Mouse (Mus musculus) v-Abl transformed pro-B cells (cell line): ENCODE data around the gene Gm20481.

Experiments used
- in situ Hi-C, 2 experiments: fragments of 400-800 bp; cut with MboI; formaldehyde crosslinking; loops; one replicate each; pipeline ENCODE4 v1.15.1; 2025; ENCODE audit not compliant: unreplicated experiment in 2 of 2

Gm20481 gene

DNA sequence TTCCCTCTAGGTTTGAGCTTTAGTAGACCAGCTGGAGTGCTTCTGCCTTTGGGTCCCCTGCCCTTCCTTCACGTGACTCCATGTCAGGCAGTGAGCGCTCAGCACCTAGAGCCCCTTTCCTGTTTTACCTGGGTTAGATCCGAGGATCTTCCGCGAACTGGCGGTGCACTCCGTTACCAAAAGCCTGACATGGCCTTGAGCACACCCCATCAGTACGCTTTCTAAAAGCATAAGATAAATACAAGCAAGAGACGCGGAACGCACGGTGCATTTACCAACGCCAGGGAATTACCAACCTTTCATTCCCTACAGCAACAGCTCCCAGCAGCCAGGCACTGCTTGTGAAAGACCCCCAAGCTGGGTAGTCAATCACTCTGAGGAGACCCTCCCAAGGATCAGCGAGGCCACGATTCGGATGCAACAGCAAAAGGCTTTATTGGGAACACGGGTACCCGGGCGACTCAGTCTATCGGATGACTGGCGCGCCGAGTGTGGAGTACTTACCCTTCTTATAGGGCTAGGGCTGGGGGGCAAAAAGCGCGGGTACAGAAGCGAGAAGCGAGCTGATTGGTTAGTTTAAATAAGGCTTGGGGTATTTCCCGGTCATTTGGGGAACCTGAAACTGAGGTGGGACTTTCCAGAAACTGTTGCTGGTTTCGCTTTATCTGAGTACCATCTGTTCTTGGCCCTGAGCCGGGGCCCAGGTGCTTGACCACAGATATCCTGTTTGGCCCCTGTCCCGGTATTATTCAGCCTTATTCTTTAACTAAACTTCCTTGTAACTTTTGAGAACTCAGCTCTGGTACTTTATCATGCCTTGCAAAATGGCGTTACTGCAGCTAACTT is 30.4 kb downstream of the Gm20481 start:
- in situ Hi-C loops: loop anchor here in 1 of 2 experiments (10.0 kb wide), 1 partner anchor 235 kb away; the partner anchor contains the start of genes Atp6v1g2 and Nfkbil1

GRCm38 (mm10) chr17:35000717-35001451 is 31.2 kb downstream of the Gm20481 start, which contains the start of gene Vars:
Vars (plus strand) TSS chr17:35000987.
- in situ Hi-C loops: loop anchor here in 1 of 2 experiments (10.0 kb wide), 1 partner anchor 234 kb away; the partner anchor contains the start of genes Atp6v1g2 and Nfkbil1

DNA sequence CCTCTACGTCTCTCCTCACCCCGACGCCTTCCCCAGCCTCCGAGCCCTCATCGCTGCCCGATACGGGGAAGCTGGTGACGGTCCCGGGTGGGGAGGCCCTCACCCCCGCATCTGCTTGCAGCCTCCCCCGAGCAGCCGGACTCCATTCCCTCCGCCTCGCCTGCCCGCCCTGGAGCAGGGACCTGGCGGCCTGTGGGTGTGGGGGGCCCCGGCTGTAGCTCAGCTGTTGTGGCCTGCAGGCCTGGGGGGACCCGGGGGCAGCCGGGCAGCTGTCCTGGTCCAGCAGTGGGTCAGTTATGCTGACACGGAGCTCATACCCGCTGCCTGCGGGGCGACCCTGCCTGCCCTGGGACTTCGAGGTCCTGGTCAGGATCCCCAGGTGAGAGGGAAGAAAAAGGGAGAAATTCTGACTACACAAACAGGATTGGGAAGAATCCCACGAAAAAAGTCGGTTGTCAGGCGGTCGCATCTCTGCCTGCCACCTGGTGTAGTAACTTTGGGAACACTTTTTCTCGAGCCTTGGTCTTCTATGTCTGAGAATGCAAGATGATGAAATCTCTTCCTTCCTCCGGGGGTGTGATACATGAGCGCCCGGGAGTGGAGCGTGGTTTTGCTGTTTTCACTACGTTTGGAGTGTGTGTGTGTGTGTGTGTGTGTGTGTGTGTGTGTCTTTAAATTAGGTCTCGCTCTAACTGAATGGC is 31.9 kb downstream of the Gm20481 start:
- in situ Hi-C loops: loop anchor here in 1 of 2 experiments (10.0 kb wide), 1 partner anchor 233 kb away; the partner anchor contains the start of genes Atp6v1g2 and Nfkbil1

DNA sequence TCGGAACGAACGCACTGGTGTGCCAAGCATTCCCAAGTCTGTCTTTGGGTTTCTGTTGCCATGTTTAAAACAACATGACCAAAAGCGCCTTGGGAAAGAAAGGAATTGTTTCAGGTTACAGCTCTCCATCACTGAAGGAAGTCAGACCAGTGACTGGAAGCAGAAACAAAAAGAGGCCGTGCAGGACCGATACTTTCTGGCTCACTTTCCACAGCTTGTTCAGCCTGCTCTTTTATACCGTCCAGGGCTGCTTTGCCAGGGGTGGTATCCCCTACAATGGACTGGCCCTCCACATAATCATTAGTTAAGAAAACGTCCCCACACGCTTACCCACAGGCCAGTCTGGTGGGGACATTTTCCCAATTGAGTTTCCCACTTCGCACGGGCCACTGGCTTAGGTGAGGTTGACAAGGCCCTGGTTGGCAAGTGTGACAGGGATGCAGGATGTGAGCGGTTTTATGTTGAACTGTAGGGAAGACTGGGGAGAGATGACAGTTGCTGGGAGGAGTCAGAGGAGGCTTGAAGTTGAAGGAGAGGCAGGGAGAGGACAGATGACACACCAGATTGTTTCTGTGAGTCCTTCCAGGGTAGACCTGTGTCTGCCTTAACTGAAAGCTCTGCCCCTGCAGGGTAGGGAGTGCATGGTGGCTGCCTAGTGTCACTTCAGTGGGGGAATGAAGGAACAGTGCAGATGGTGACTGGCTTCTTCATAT is 32.6 kb downstream of the Gm20481 start:
- in situ Hi-C loops: loop anchor here in 1 of 2 experiments (10.0 kb wide), 1 partner anchor 232 kb away; the partner anchor contains the start of genes Atp6v1g2 and Nfkbil1

- in situ Hi-C loops: loop anchor here in 1 of 2 experiments (10.0 kb wide), 1 partner anchor 232 kb away; the partner anchor contains the start of genes Atp6v1g2 and Nfkbil1
These were observed 33.5 kb downstream of the Gm20481 start for GRCm38 (mm10) chr17:35003022-35003838.

DNA sequence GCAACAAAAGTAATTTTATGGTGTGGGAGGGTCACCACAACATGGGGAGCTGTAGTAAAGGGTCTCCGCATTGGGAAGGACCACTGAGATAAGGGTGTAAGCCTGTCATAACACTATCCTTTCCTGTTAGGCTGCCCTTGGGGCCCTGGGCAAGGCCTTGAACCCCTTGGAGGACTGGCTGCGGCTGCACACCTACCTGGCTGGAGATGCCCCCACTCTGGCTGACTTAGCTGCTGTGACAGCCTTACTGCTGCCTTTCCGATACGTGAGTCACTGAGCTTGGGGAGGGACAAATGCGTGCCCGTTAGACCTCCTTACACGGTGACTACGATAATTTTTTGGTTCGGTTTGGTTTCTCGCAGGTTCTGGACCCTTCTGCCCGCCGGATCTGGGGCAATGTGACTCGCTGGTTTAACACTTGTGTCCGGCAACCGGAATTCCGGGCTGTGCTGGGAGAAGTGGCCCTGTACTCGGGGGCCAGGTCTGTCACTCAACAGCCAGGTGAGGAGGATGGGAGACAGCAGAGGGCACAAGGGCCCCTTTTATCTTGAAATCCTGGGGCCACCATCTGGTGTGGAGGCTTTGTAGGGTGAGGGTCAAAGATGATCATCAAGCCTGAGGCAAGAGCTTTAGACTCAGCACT is 34.5 kb downstream of the Gm20481 start:
- in situ Hi-C loops: loop anchor here in 1 of 2 experiments (10.0 kb wide), 1 partner anchor 231 kb away; the partner anchor contains the start of genes Atp6v1g2 and Nfkbil1

- in situ Hi-C loops: loop anchor here in 1 of 2 experiments (10.0 kb wide), 1 partner anchor 230 kb away; the partner anchor contains the start of genes Atp6v1g2 and Nfkbil1
These were observed 35.4 kb downstream of the Gm20481 start for GRCm38 (mm10) chr17:35005158-35005557.

- in situ Hi-C loops: loop anchor here in 1 of 2 experiments (10.0 kb wide), 1 partner anchor 229 kb away; the partner anchor contains the start of genes Atp6v1g2 and Nfkbil1
These were observed 36.2 kb downstream of the Gm20481 start for GRCm38 (mm10) chr17:35005902-35006301.

DNA sequence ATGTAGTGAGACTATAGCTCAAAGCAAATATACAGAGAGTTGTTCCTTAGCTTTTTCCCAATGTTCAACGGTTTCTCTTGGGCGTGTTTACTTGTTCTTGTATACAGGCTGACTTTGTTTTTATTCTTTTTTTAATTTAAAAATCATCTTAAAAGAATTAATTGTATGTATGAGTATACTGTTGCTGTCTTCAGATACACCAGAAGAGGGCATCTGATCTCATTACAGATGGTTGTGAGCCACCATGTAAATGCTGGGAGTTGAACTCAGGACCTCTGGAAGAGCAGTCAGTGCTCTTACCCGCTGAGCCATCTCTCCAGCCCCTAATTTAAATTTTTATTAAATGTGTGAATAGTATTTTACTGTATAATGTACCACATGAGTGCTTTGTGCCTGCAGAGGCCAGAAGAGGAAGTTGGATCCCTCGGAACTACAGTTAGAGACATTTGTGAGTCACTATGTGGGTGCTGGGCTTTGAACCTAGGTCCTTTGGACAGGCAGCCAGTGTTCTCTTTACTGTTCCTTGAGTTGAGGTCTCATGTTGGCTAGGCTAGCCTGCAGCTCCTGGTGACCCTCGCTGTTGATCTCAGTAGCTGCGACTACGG is 37.8 kb downstream of the Gm20481 start:
- in situ Hi-C loops: loop anchor here in 1 of 2 experiments (10.0 kb wide), 1 partner anchor 227 kb away; the partner anchor contains the start of genes Atp6v1g2 and Nfkbil1

DNA sequence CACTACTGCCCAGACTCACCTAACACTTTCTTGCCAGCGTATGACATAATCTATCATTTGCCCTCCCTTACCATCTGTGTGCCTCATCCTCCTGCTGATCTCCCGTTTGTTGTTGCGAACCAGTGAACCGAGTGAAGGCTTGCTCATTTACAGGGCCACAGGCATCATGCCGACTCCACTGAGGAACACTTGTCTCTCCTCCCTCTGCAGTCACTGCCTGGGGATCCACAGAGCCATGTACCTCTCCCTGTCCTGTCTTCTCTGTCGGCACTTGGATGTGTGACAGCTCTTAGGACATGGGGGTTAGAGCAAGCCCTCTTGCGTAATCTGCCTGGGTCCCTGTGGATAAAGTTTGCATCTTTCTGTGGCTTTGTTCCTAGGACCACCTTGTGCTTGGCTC is 39.9 kb downstream of the Gm20481 start:
- in situ Hi-C loops: loop anchor here in 1 of 2 experiments (10.0 kb wide), 1 partner anchor 225 kb away; the partner anchor contains the start of genes Atp6v1g2 and Nfkbil1

GRCm38 (mm10) chr17:35011440-35011839 is 41.7 kb downstream of the Gm20481 start:
- in situ Hi-C loops: no loop called here

GRCm38 (mm10) chr17:35012430-35012829 is 42.7 kb downstream of the Gm20481 start:
- in situ Hi-C loops: no loop called here

DNA sequence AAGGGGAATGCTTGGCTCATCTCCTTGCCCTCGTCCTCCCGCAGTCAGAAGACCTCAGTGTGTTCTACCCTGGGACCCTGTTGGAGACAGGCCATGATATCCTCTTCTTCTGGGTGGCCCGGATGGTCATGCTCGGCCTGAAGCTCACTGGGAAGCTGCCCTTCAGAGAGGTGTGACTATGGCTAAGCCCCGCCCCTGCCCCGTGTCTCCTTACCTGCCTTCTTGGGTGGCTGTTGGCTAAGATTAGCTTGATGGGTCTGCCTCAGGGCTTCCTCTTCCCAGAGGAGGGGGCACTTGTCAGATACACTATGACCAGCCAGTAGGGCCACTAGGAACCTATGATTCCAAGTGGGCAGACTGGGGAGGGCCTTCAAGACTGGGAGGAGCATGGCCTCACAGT is 43.5 kb downstream of the Gm20481 start:
- in situ Hi-C loops: no loop called here

- in situ Hi-C loops: no loop called here
These were observed 45.6 kb downstream of the Gm20481 start for GRCm38 (mm10) chr17:35015296-35015695.

- in situ Hi-C loops: no loop called here
These were observed 46.7 kb downstream of the Gm20481 start, which contains the start of gene Vwa7 for GRCm38 (mm10) chr17:35016376-35016775. Vwa7 (plus strand) TSS chr17:35016579.

- in situ Hi-C loops: no loop called here
These were observed 47.3 kb downstream of the Gm20481 start for GRCm38 (mm10) chr17:35016791-35017705.

GRCm38 (mm10) chr17:35017706-35018030 is 48.0 kb downstream of the Gm20481 start:
- in situ Hi-C loops: no loop called here
